Mouse (Mus musculus) liver, embryonic 16.5 days (tissue): ENCODE data around the gene Scfd2. TPM values are rescaled to one million over a fixed set of nuclear protein-coding genes. Genes with fewer than 3 reads are reported as not detected.

Experiments
- ATAC-seq: fragments of 200-750 bp; cut with Nextera tagmentation; 2 replicates; pipeline ENCODE4 v1.8.0; 2017; ENCODE audit warnings: low read depth, mild to moderate bottlenecking, moderate number of reproducible peaks, moderate library complexity
- H3K27ac ChIP-seq: fragments of 300-500 bp; sonication (generic); 2 replicates; pipeline ENCODE4 v1.5.1; 2014; ENCODE audit warnings: mild to moderate bottlenecking, low read length
- H3K27me3 ChIP-seq: fragments of 300-500 bp; sonication (generic); 2 replicates; pipeline ENCODE4 v1.6.1; 2014; ENCODE audit warnings: low read depth, low read length, mixed read lengths; ENCODE audit not compliant: control insufficient read depth, insufficient read depth
- H3K36me3 ChIP-seq: fragments of 300-500 bp; sonication (generic); 2 replicates; pipeline ENCODE4 v1.6.1; 2014; ENCODE audit warnings: mild to moderate bottlenecking; ENCODE audit not compliant: control insufficient read depth, insufficient read depth
- H3K4me1 ChIP-seq: fragments of 300-500 bp; sonication (generic); 2 replicates; pipeline ENCODE4 v1.6.1; 2014; ENCODE audit warnings: low read depth, low read length, mixed read lengths; ENCODE audit not compliant: control insufficient read depth
- H3K4me2 ChIP-seq: fragments of 300-500 bp; sonication (generic); 2 replicates; pipeline ENCODE4 v1.6.1; 2014; ENCODE audit warnings: low read depth, low read length, mixed read lengths
- H3K4me3 ChIP-seq: fragments of 300-500 bp; sonication (generic); 2 replicates; pipeline ENCODE4 v1.5.1; 2014; ENCODE audit warnings: low read depth, mild to moderate bottlenecking, low read length
- H3K9ac ChIP-seq: fragments of 300-500 bp; sonication (generic); 2 replicates; pipeline ENCODE4 v1.6.1; 2014; ENCODE audit warnings: low read depth, low read length
- H3K9me3 ChIP-seq: fragments of 300-500 bp; sonication (generic); replicated peaks from 2 replicates; pipeline ENCODE4 v1.6.1; 2016; ENCODE audit warnings: low read length; ENCODE audit not compliant: control insufficient read depth
- WGBS: fragments of 180-500 bp; shearing (Covaris S2); extraction: QIAGEN DNeasy Blood & Tissue Kit; methylation state at CpG from one replicate; pipeline ENCODE4 v1.1.7; 2014; ENCODE audit not compliant: insufficient replicate concordance; 5-methylcytosine and 5-hydroxymethylcytosine counted together
- polyA plus RNA-seq: library from polyadenylated mRNA; unstranded; fragments of >200 nt; fragmentation: Nextera tagmentation; extraction: Ambion mirVana; gene quantifications from 2 replicates; pipeline ENCODE4 v1.2.1, GENCODE M21; 2015

The Scfd2 gene
- polyA plus RNA-seq, 1 experiment from 2014 or later = 10.4 TPM

DNA sequence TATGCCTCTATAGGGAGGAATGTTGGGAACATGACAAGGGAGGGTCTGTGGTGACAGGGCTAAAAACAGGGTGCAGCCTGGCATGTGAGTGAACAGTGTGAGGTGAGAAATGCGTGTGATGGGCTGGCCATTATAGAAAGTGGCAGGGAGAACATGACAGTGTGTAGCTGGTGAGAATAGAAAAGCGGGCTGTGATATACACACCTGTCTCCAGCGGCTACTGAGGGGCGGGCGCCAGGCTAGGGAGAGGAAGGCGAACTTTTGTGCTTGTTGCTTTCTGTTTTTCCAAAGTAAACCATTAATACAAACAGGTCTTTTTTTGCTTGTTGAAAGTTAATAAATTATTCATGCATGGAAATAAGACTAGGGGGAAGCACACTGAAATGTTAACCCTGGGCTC, 304.2 kb downstream of the Scfd2 start:
- no peak overlapping the region for H3K4me2 ChIP-seq
- no peaks in the 10 kb centered on the region for H3K9me3 ChIP-seq
- H3K9ac ChIP-seq = no peak overlapping the region
- H3K36me3 ChIP-seq = no peaks in the 10 kb centered on the region
- no peak overlapping the region for H3K4me3 ChIP-seq
- 80% methylated on average over 6 of the region's 6 CpGs for WGBS
- no peaks in the 10 kb centered on the region for H3K27me3 ChIP-seq
- no peak for ATAC-seq
- no peaks in the 10 kb centered on the region; the same call in none of the 2 replicates for H3K4me1 ChIP-seq
- no peak overlapping the region for H3K27ac ChIP-seq

DNA sequence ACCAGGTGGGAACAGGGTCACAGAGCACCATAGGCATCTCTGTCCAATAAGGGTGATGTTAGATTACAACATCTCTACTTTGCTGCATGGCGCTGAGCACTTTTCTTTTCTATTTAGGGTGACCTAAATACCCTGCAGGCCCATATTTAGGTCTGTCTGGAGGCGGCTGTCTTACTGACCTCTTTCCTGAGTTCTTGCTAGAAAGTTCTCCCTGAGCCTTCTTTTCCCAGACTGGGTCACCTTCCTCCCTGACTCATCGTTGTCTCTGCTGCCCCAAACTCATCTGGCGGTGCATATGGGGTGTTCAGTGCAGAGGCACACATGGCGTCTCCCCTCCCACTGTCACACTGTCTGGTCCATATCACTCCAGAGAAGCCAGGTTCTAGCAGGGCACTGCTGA, 305.4 kb downstream of the Scfd2 start:
- Histone ChIP-seq H3K4me3 (no peak overlapping the region), H3K4me2 (no peak overlapping the region), H3K9me3 (no peaks in the 10 kb centered on the region), H3K27ac (no peak overlapping the region), H3K36me3 (no peaks in the 10 kb centered on the region), H3K9ac (no peak overlapping the region), H3K4me1 (no peaks in the 10 kb centered on the region; the same call in none of the 2 replicates), H3K27me3 (no peaks in the 10 kb centered on the region)
- ATAC-seq = no peak
- 70% methylated on average over 5 of the region's 5 CpGs for WGBS

DNA sequence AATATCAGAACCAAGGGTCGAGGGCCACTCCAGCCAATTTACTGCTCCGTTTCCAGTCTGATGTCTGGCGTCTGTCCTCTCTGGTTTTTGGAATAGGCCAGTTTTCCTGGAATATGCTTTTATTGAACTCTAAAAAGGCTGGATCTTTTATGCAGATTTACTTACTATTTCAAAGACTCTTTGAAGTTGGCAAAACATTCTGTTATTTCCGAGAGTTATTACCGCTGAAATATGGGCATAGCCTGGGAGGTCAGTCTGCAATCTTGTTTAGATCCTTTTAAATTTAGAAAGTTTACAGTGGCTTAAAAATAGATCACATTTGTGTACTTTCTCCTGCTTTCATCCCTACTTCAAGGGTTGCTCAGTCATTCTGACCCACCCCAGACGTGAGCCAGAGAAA, 307.1 kb downstream of the Scfd2 start:
- 69% methylated on average over 6 of the region's 6 CpGs for WGBS
- H3K4me1 ChIP-seq = no peaks in the 10 kb centered on the region
- H3K4me3 ChIP-seq = no peak overlapping the region
- H3K9me3 ChIP-seq = no peaks in the 10 kb centered on the region
- no peak for ATAC-seq
- H3K4me2 ChIP-seq = no peak overlapping the region
- H3K27ac ChIP-seq = no peak overlapping the region
- no peak overlapping the region for H3K9ac ChIP-seq
- no peaks in the 10 kb centered on the region for H3K27me3 ChIP-seq
- no peaks in the 10 kb centered on the region for H3K36me3 ChIP-seq

DNA sequence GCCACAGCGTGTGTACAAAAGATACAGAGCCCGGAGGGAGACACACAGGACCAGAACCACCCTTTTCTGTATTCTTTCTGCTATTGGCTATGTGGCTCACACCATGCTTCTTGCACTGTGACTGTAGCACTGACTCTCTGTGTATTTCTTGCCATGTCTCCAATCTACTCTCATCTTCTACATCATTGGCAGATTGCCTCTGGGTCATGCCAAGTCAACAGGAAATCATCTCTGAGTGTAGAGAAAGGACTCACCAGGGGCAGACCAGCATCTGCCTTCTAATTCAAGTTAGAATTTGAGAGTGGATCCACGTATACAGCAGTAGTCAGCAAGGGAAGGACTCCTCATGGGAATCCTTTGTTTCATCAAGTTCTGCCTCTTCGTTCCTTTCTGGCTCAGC, 308.9 kb downstream of the Scfd2 start:
- Histone ChIP-seq H3K27ac (no peak overlapping the region), H3K4me1 (no peaks in the 10 kb centered on the region), H3K36me3 (no peaks in the 10 kb centered on the region), H3K9me3 (no peaks in the 10 kb centered on the region), H3K4me2 (no peak overlapping the region), H3K9ac (no peak overlapping the region), H3K4me3 (no peak overlapping the region), H3K27me3 (no peaks in the 10 kb centered on the region)
- WGBS = 68% methylated on average over 4 of the region's 4 CpGs
- ATAC-seq = no peak

DNA sequence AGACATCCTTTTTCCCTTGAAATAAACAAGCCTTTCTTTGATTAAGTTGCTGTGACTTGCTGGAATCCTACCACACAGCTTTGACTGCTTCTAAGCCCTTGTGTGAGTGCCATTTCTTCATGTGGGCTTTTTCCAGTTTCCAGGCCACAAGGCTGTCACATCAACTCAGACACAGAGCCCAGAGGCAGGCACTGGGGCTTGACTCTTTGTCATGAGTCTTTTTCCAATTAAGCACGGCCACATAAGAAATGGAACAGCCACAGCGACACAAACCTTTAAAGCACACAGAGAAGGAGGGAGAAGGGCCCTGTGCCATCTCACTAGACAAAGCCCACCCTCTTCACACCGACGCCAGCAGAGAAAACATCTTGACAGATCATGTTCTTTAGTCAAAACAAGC, 313.0 kb downstream of the Scfd2 start:
- H3K27me3 ChIP-seq = no peaks in the 10 kb centered on the region
- H3K9ac ChIP-seq = no peak overlapping the region
- ATAC-seq = no peak
- H3K36me3 ChIP-seq = no peaks in the 10 kb centered on the region
- H3K4me3 ChIP-seq = no peak overlapping the region
- no peak overlapping the region for H3K27ac ChIP-seq
- WGBS = 74% methylated on average over 4 of the region's 4 CpGs
- no peaks in the 10 kb centered on the region for H3K4me1 ChIP-seq
- H3K9me3 ChIP-seq = no peaks in the 10 kb centered on the region
- H3K4me2 ChIP-seq = no peak overlapping the region

DNA sequence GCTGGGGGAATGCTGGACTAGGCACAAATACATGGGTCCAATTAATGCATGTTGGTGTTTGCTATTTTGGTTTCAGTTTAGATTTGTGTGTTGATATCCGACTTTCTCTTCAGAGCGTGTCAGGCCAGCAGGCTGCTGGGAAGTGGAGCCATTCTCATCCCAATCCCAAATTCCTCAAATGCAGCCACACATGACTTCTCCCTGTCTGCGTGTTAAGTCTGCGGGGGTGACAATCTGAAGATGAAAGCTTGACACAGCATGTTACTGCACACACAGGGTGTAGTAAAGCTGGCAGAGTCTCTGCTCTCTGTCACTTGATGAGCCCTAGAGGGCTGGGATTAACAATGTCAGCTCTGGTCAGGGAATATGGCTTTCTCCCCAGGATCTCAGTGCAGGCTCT, 316.4 kb downstream of the Scfd2 start:
- 61% methylated on average over 4 of the region's 4 CpGs for WGBS
- no peak overlapping the region for H3K27ac ChIP-seq
- ATAC-seq = no peak
- H3K9ac ChIP-seq = no peak overlapping the region
- H3K27me3 ChIP-seq = no peaks in the 10 kb centered on the region
- no peak overlapping the region for H3K4me2 ChIP-seq
- no peaks in the 10 kb centered on the region for H3K4me1 ChIP-seq
- no peak overlapping the region for H3K4me3 ChIP-seq
- H3K36me3 ChIP-seq = no peaks in the 10 kb centered on the region
- H3K9me3 ChIP-seq = no peaks in the 10 kb centered on the region

DNA sequence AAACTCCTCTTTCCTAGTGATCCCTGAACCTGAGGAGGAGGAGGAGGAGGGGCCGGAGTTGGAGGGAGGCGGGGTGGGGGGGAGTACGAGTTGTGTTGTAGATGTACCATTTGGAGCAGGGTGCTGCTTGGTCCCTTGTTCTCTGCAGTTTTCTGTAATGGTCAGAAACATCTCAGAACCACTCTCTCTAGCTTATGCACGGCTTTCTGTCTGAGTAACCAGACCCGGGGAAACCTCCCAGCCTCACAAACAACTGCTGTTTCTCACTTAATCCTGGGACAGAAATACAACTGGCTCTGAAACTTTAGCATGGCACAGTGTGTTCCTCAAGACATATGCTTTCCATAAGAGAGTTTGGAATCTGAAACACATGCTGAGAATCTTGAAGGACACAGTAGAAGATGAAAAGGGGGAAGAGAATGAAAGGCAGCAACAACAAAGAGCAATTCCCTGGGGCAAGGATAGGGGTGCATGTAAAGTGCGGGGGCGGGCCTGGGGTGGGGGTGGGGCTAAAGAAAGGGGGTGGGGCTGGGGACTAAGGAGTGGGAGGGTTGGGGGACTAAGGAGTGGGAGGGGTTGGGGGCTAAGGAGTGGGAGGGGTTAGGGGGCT, 317.0 kb downstream of the Scfd2 start:
- no peaks in the 10 kb centered on the region for H3K27me3 ChIP-seq
- no peak for ATAC-seq

DNA sequence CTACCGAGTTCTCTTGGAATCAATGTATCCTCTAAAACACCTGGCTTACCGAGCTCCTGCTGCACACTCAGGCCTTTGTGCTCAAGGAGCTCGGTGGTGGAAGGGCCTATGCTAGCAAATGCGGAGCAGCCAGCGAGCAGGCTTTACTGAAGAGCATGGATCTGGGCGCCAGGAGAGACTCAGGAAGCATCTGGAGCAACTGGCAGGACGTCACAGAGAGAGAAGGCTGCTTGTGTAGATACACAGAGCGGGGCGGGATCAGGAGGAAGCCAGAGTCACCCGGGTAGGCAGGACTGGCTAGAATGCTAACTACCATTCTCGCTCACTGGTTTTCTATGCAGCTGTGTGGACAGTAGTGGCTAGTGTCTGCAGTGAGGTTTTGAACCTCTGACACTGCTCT, 320.2 kb downstream of the Scfd2 start:
- H3K4me3 ChIP-seq = no peak overlapping the region
- no peak for ATAC-seq
- H3K9me3 ChIP-seq = no peaks in the 10 kb centered on the region
- H3K27ac ChIP-seq = no peak overlapping the region
- H3K4me2 ChIP-seq = no peak overlapping the region
- no peaks in the 10 kb centered on the region for H3K27me3 ChIP-seq
- H3K9ac ChIP-seq = no peak overlapping the region
- H3K36me3 ChIP-seq = no peaks in the 10 kb centered on the region
- WGBS = 58% methylated on average over 11 of the region's 11 CpGs
- no peaks in the 10 kb centered on the region for H3K4me1 ChIP-seq

More for the DNA sequence above, 317.0 kb downstream of the Scfd2 start:
- H3K4me1 ChIP-seq = no peaks in the 10 kb centered on the region
- H3K36me3 ChIP-seq = no peaks in the 10 kb centered on the region
- no peaks in the 10 kb centered on the region for H3K9me3 ChIP-seq
- H3K4me2 ChIP-seq = no peak overlapping the region
- WGBS = 39% methylated on average over 7 of the region's 7 CpGs
- H3K4me3 ChIP-seq = no peak overlapping the region
- no peak overlapping the region for H3K27ac ChIP-seq
- no peak overlapping the region for H3K9ac ChIP-seq

DNA sequence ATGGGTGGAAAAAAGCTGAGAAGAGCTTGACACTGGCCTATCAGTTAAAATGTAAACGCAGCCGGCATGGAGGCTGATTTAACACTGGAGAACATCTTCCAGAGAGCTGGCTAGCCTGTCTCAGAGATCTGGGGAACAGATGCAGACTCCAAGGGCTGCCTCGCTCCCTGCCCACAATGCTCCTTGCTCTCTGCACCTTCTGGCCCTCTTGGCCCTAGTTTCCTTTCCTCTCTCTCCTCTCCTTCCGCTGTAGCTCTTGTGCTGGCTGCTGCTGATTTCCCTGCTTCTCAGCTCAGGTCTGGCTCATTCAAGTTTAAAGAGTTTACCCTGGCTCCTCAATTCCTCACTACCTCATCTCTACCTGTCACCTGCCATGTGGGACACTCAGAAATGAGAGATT, 321.9 kb downstream of the Scfd2 start:
- 68% methylated on average over 4 of the region's 4 CpGs for WGBS
- Histone ChIP-seq H3K9ac (no peak overlapping the region), H3K9me3 (no peaks in the 10 kb centered on the region), H3K36me3 (no peaks in the 10 kb centered on the region), H3K27ac (no peak overlapping the region), H3K4me1 (no peaks in the 10 kb centered on the region), H3K27me3 (no peaks in the 10 kb centered on the region), H3K4me2 (no peak overlapping the region), H3K4me3 (no peak overlapping the region)
- no peak for ATAC-seq
